Mouse (Mus musculus): ENCODE measurements around the gene Lemd1.

GRCm38 (mm10) chr1:132281523-132282176 lies 90.4 kb downstream of the Lemd1 start:
- TF ChIP-seq CTCF (IDR thresholded peaks at IDR 0.05; ENCODE audit: low read depth, low read length): no peak
- TF ChIP-seq POLR2A (IDR thresholded peaks at IDR 0.05; ENCODE audit: extremely low read depth, insufficient read depth, low read length): no peak
